Mouse (Mus musculus): Measurements from ENCODE around the gene Cd80.
A peak's percentile ranks its signal among the peaks of the same experiment; 100 is the strongest.

The Cd80 gene

GRCm38 (mm10) chr16:38522129-38523084, 67.0 kb downstream of the Cd80 start, which contains the start of gene Timmdc1:
Gene Timmdc1 (minus strand): TSS chr16:38522663.
- peak; percentile 98 for DNase-seq (ENCODE audit: low read depth)

GRCm38 (mm10) chr16:38526264-38526663, 70.9 kb downstream of the Cd80 start:
- no peak for DNase-seq (ENCODE audit: low read depth)

- peak; percentile 85 for DNase-seq (ENCODE audit: low read depth)
These were observed 81.3 kb downstream of the Cd80 start for GRCm38 (mm10) chr16:38536544-38537146.

- DNase-seq (ENCODE audit: low read depth): no peak
These were observed 83.5 kb downstream of the Cd80 start for GRCm38 (mm10) chr16:38538716-38539380.
